Mouse (Mus musculus) left cerebral cortex, adult 2 months (tissue): ENCODE measurements around the gene Poll. TPM values are rescaled to one million over a fixed set of nuclear protein-coding genes. Genes with fewer than 3 reads are reported as not detected.

ENCODE experiments used
- DNase-seq, 2 experiments: peaks; one replicate each; pipeline ENCODE4 v3.0.0; 2021 to 2022; ENCODE audit warnings: low spot score in 2 of 2, mixed read lengths in 1 of 2; ENCODE audit errors: extremely low spot score in 1 of 2
- H3K27ac ChIP-seq: fragments of 200-600 bp; 2 replicates; pipeline ENCODE4 v1.8.1; 2022
- H3K4me3 ChIP-seq: fragments of 200-600 bp; 2 replicates; pipeline ENCODE4 v1.8.1; 2022
- CTCF ChIP-seq: fragments of 200-600 bp; IDR thresholded peaks from 2 replicates; pipeline ENCODE4 v1.8.1; 2022; ENCODE audit warnings: antibody characterized with exemption, mild to moderate bottlenecking, moderate library complexity
- intact Hi-C: fragments of 180-260 bp; cut with DNase I; formaldehyde crosslinking; loops from one replicate; pipeline ENCODE4 v1.15.1; 2025
- total RNA-seq, 2 experiments: library from RNA; stranded (reverse); gene quantifications; 2 replicates each; pipeline ENCODE4 v1.2.3; 2021

Poll gene
- total RNA-seq, 2 experiments from 2014 or later = 9.7 to 10.3 TPM

DNA sequence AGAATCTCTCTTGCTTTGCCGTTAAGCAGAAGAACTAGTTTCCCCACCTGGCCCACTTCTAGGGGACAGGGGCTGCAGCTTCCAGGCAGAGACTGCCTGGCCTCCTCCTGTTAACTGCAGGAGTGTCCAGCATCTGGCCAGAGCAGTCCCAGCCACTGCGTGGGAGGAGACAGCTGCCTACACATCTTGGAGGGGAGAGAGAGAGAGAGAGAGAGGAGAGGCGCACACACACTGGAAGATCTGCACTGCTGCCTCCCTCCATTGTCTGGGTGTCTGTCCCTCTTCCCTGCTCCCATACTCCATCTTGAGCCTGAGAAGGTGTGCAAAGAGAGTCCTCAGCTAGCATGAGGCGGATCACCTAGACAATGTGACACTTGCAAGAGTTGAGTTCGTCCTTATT lies 31.0 kb downstream of the Poll start:
- TF ChIP-seq CTCF = no peak
- Histone ChIP-seq H3K27ac (no peak overlapping the region), H3K4me3 (no peak overlapping the region)
- intact Hi-C loops = no loop called here
- DNase-seq = no peak

DNA sequence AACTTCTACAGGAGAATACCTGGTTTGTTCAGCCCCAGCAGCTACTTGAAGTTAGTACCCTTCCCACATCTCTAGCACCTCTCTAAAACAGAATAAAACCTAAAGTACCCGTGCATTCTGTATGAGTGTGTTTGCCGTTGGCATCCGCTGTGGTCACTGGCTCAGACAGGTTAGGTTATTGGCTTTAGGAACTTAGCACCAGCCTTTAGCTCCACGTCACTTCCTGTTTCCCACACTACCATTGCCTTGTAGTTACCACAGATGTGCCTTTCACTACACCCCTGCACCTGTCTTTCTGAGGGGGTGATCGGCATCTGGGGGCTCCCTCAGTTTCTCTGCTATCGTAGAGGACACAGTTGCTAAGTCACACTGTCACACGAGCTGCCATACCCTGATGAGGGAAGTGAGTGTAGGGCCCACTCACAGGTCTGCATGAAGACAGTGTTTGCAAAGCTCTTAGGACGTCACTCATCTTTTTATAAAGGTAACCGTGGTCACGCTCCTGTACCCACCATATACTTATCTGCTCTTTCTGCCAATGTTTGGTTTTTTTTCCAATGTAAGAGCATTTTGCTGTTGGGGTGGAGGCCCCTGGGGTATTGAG lies 32.3 kb downstream of the Poll start:
- intact Hi-C loops = no loop called here
- TF ChIP-seq CTCF = no peak
- H3K27ac ChIP-seq = no peak overlapping the region
- H3K4me3 ChIP-seq = no peak overlapping the region
- no peak for DNase-seq

DNA sequence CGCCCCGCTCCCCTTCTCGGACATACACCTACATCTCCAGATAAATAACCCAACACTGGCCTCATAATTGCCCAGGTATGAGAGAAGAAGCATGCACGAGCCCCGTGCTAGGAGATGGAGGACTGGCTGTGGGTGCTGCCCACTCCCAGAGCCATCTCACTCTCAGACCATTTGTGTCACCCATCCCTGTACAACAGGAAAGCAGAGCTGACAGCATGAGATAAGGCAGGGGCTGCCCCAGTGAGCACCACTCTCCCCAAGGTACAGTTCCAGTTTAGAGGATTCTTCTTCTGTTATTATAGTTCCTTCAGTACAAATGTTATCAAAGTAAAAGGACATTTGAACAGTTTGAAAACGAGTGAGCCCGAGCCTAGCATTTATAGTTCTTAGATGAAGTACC lies 32.9 kb downstream of the Poll start:
- Histone ChIP-seq H3K27ac (no peak overlapping the region), H3K4me3 (no peak overlapping the region)
- TF ChIP-seq CTCF = no peak
- intact Hi-C loops = no loop called here
- DNase-seq = no peak

DNA sequence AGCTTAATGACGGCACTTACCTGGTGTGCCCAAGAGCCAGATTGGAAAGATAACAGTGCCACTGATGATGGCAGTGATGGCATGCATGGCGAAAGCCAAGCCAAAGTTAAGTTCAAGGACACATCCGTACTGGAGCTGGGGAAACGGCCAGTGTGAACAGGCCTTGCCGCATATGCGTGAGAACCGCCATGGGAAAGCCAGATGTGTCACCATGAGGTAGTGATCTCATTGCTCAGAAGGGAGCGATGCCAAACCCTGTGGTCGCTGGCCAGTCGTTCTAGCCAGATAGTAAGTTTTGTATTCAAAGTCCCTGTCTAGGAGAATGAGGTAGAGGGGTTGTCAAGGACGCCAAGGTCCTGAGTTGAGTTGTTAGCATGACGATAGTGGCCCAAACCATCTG lies 44.1 kb downstream of the Poll start:
- H3K27ac ChIP-seq = no peak overlapping the region
- no peak for DNase-seq
- H3K4me3 ChIP-seq = no peak overlapping the region
- intact Hi-C loops = no loop called here
- no peak for TF ChIP-seq CTCF

DNA sequence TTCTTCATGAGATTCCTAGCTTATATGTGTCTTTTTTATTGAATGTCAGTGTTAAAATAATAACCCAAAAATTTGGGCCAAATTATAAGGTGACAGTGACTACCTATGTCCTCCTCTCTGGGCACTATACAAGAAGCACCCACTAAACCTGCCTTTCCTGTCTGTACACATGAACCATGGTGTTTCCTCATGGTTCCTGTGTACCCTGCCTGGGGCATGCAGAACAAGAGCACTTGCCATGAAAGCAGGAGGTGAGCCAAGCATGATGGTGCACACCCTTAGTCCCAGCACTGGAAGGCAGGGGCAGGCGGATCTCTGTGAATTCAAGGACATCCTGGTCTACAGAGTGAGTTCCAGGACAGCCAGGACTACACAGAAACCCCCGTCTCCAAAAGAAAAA lies 45.0 kb downstream of the Poll start:
- Histone ChIP-seq H3K27ac (no peak overlapping the region), H3K4me3 (no peak overlapping the region)
- intact Hi-C loops = no loop called here
- DNase-seq = no peak
- TF ChIP-seq CTCF = no peak

DNA sequence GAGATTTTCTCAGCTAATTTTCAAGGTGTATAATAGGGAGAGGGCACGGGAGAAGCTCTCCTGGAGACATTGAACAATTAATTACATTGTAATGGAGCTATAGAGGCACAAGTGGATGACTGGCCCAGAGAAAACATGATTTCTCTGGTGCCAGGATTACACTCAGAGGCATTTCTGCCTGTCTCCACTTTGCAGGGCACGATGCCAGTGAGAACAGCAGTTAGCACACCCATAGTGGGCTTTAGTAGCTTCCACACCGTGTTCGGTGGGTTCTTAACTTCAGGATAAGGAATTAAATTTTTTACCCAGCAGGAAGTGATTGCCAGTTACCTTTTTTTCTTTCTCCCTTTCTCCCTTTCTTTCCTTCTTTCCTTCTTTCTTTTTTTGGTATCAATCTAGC lies 48.9 kb downstream of the Poll start:
- H3K4me3 ChIP-seq = no peak overlapping the region
- intact Hi-C loops = no loop called here
- H3K27ac ChIP-seq = no peak overlapping the region
- no peak for DNase-seq
- TF ChIP-seq CTCF = no peak

DNA sequence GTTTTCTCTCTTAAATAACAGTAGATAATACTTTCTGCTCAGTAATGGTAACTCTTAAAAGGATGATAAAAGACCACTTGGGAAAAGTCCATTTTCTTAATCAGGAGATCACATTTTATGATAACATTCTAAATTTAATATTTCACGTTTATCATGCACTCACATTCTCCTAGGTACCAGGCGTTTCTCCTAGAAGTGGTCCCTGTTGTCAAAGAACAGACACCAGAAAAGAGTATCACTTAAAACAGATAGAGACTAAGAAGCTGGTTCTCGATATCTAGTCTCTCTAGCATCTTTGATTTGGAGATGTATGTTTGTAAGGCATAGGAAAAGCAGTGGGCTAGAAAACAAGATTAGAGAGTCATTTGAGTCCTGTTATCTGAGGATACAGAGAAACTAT lies 49.7 kb downstream of the Poll start:
- H3K4me3 ChIP-seq = no peak overlapping the region
- H3K27ac ChIP-seq = no peak overlapping the region
- DNase-seq = no peak
- TF ChIP-seq CTCF = no peak
- intact Hi-C loops = no loop called here

DNA sequence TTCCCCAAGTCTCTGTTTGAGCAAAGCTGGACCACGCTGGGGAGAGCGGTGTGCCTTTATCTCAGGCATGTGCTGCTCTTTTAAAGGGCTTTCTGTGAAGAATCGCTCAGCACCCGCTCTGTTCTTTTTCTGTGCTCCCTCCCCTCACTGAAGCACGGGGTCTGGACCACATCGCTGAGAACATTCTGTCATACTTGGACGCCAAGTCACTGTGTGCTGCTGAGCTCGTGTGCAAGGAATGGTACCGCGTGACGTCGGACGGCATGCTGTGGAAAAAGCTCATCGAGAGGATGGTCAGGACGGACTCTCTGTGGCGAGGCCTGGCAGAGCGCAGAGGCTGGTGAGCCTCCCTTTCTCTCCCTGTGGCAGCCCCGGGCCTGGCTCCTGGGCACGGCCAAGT lies 52.8 kb downstream of the Poll start:
- Histone ChIP-seq H3K27ac (no peak overlapping the region), H3K4me3 (no peak overlapping the region)
- no peak for DNase-seq
- TF ChIP-seq CTCF = no peak
- intact Hi-C loops = no loop called here

DNA sequence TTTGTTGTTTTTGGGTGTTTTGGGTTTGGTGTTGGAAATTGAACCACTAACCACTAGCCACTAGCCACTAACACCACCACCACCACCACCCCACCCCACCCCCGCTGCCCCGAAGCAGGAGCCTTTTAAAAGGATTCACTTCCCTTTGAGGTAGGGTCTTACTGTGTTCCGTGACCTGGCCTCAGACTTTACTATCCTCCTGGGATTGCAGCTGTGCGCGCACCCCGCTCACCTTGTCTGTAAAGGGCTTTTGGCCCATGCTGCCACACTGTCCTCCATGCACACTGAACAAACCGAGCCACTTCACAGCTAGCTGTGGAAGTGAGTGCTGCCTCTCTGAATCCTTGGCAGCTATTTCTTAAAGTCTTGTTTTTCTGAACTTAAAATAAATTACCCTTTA lies 54.9 kb downstream of the Poll start:
- intact Hi-C loops = no loop called here
- no peak overlapping the region for H3K4me3 ChIP-seq
- DNase-seq = no peak
- H3K27ac ChIP-seq = no peak overlapping the region
- no peak for TF ChIP-seq CTCF

Other genes with a start within 250 kb of the Poll start
- 100 to 1,000 TPM in 1 of 2 experiments, 10 to 100 TPM in 1; 99.6 to 113 TPM for gene Btrc, start 196.8 kb downstream of the Poll start, total RNA-seq
- 10 to 100 TPM; 76.2 to 79.1 TPM for gene Gm17018, start 84 bp upstream of the Poll start, total RNA-seq
- 10 to 100 TPM; 41.2 to 41.7 TPM for gene Fbxw4, start 99.8 kb upstream of the Poll start, total RNA-seq
- not detected for gene Fgf8, start 182.4 kb upstream of the Poll start, total RNA-seq
- 1 to 10 TPM; 4.1 to 6.8 TPM for gene Npm3, start 189.1 kb upstream of the Poll start, total RNA-seq
- gene Mgea5, start 223.3 kb upstream of the Poll start, total RNA-seq = 100 to 1,000 TPM; 164 to 176 TPM